Comparison of ENCODE assay signal across 9 mouse cellular contexts in genomic region chr1:93686961-93687320, GRCm38 (mm10). TPM values are rescaled to one million over a fixed set of nuclear protein-coding genes. Genes with fewer than 3 reads are reported as not detected.
DNase-seq lines count a peak whose midpoint lies in the region; ATAC-seq and TF ChIP-seq lines count a peak whose summit lies in the region.
"Had no signal": no experiment of that assay in that cellular context is flagged by ENCODE, and none has a peak within 500 bp of the region (broad histone marks: within the 10 kb centered on the region; RNA-seq: fewer than 3 reads in every experiment).

No protein-coding gene starts in this region.

- DNase-seq in cerebellum, adult 2 months: no peak
- no peak for DNase-seq in cerebellum, adult 9-11 months
- no peak for DNase-seq in ovary, adult 18-20 months (ENCODE audit: low spot score)
- DNase-seq in thymus, postnatal 4 days: no peak

- ATAC-seq in embryonic facial prominence, embryonic 12.5 days (ENCODE audit: insufficient number of reproducible peaks, insufficient read depth, low FRiP score, low TSS enrichment): no peak
- no peak for ATAC-seq in hindbrain, embryonic 15.5 days (ENCODE audit: low FRiP score, low read depth)
- no peak for ATAC-seq in liver, embryonic 15.5 days (ENCODE audit: insufficient read depth)
- ATAC-seq in CD4-positive, CD25-positive, alpha-beta regulatory T cell, adult 4 months: no peak

- 0 out of 2 replicates have a peak, but pooled peaks cover 3% of the 10 kb centered on the region for H3K36me3 ChIP-seq in embryonic facial prominence, embryonic 12.5 days
- H3K36me3 ChIP-seq in hindbrain, embryonic 15.5 days: peaks cover 4% of the 10 kb centered on the region; the same call in 1 of the 2 replicates
- H3K36me3 ChIP-seq in liver, embryonic 15.5 days (replicated peaks): no peaks in the 10 kb centered on the region

- WGBS in cerebellum, adult 2 months: 72% methylated on average over 3 of the region's 3 CpGs
- 60% methylated on average over 3 of the region's 3 CpGs for WGBS in embryonic facial prominence, embryonic 12.5 days
- 31% methylated on average over 3 of the region's 3 CpGs for WGBS in hindbrain, embryonic 15.5 days
- WGBS in liver, embryonic 15.5 days (ENCODE audit: insufficient replicate concordance): 49% methylated on average over 3 of the region's 3 CpGs

- no peaks in the 10 kb centered on the region for H3K27me3 ChIP-seq in cerebellum, adult 2 months (ENCODE audit: control insufficient read depth, insufficient read depth, low read length)
- peaks cover 11% of the 10 kb centered on the region; the same call in 1 of the 2 replicates for H3K27me3 ChIP-seq in embryonic facial prominence, embryonic 12.5 days
- H3K27me3 ChIP-seq in hindbrain, embryonic 15.5 days: no peaks in the 10 kb centered on the region
- peaks cover 58% of the 10 kb centered on the region for H3K27me3 ChIP-seq in liver, embryonic 15.5 days

- peak overlapping the region; percentile 90 for H3K4me2 ChIP-seq in embryonic facial prominence, embryonic 12.5 days (replicated peaks)
- H3K4me2 ChIP-seq in hindbrain, embryonic 15.5 days: peak overlapping the region; percentile 92
- H3K4me2 ChIP-seq in liver, embryonic 15.5 days: peak overlapping the region; percentile 67; the same call in 1 of the 2 replicates

- H3K27ac ChIP-seq in cerebellum, adult 2 months (ENCODE audit: insufficient read depth, low read length): no peak overlapping the region
- no peak overlapping the region for H3K27ac ChIP-seq in embryonic facial prominence, embryonic 12.5 days
- peak overlapping the region; percentile 87 for H3K27ac ChIP-seq in hindbrain, embryonic 15.5 days (replicated peaks)
- H3K27ac ChIP-seq in liver, embryonic 15.5 days (replicated peaks): no peak overlapping the region
- H3K27ac ChIP-seq: liver, embryonic 14.5 days had no signal

- H3K9ac ChIP-seq in embryonic facial prominence, embryonic 12.5 days: no peak overlapping the region
- H3K9ac ChIP-seq in hindbrain, embryonic 15.5 days: peak overlapping the region; percentile 78
- no peak overlapping the region for H3K9ac ChIP-seq in liver, embryonic 15.5 days
- H3K9ac ChIP-seq: liver, embryonic 14.5 days had no signal

- H3K4me1 ChIP-seq in cerebellum, adult 2 months (ENCODE audit: control insufficient read depth, insufficient read depth, low read length): no peaks in the 10 kb centered on the region
- H3K4me1 ChIP-seq in embryonic facial prominence, embryonic 12.5 days: peaks cover 9% of the 10 kb centered on the region; the same call in 1 of the 2 replicates
- H3K4me1 ChIP-seq in hindbrain, embryonic 15.5 days (replicated peaks): peaks cover 34% of the 10 kb centered on the region
- H3K4me1 ChIP-seq in liver, embryonic 15.5 days (replicated peaks): peaks cover 15% of the 10 kb centered on the region

- no peak for TF ChIP-seq POLR2A in cerebellum, adult 2 months (IDR thresholded peaks at IDR 0.05; ENCODE audit: borderline replicate concordance, insufficient read depth, low read length)

- peak overlapping the region; percentile 53 for H3K4me3 ChIP-seq in cerebellum, adult 2 months (replicated peaks; ENCODE audit: insufficient read depth, low read depth, low read length)
- H3K4me3 ChIP-seq in embryonic facial prominence, embryonic 12.5 days: peak overlapping the region; percentile 59
- H3K4me3 ChIP-seq in hindbrain, embryonic 15.5 days: peak overlapping the region; percentile 71
- no peak overlapping the region for H3K4me3 ChIP-seq in liver, embryonic 15.5 days (replicated peaks)

- no peak for TF ChIP-seq CTCF in cerebellum, adult 2 months (IDR thresholded peaks at IDR 0.05; ENCODE audit: borderline replicate concordance, insufficient read depth, low read depth, low read length)

- no peaks in the 10 kb centered on the region for H3K9me3 ChIP-seq in embryonic facial prominence, embryonic 12.5 days
- H3K9me3 ChIP-seq in hindbrain, embryonic 15.5 days: no peaks in the 10 kb centered on the region
- H3K9me3 ChIP-seq in liver, embryonic 15.5 days (replicated peaks): no peaks in the 10 kb centered on the region

RNA-seq across cellular contexts. Expression of gene Bok, which starts 1.5 kb away (rescaled TPM):
- 20.6 and 21.2 TPM in 2 replicates for polyA plus RNA-seq in cerebellum, adult 2 months (2012; rRNA removed)
- polyA plus RNA-seq in embryonic facial prominence, embryonic 12.5 days (2016; fragmentation: Nextera tagmentation; extraction: Ambion mirVana): 34.2 and 38.8 TPM in 2 replicates
- 93.1 and 108 TPM in 2 replicates for polyA plus RNA-seq in hindbrain, embryonic 15.5 days (2015; fragmentation: Nextera tagmentation; extraction: Ambion mirVana)
- 3.7 and 4.9 TPM in 2 replicates for polyA plus RNA-seq in liver, embryonic 15.5 days (2015; fragmentation: Nextera tagmentation; extraction: Ambion mirVana)
- not detected for polyA plus RNA-seq in CD4-positive, CD25-positive, alpha-beta regulatory T cell, adult 4 months (2017; shearing (Covaris generic))

RNA-seq across cellular contexts. Expression of gene Stk25, which starts 28.5 kb away (rescaled TPM):
- 291 and 305 TPM in 2 replicates for polyA plus RNA-seq in cerebellum, adult 2 months (2012; rRNA removed)
- 196 and 197 TPM in 2 replicates for polyA plus RNA-seq in embryonic facial prominence, embryonic 12.5 days (2016; fragmentation: Nextera tagmentation; extraction: Ambion mirVana)
- polyA plus RNA-seq in hindbrain, embryonic 15.5 days (2015; fragmentation: Nextera tagmentation; extraction: Ambion mirVana): 326 and 365 TPM in 2 replicates
- 44.7 and 51.2 TPM in 2 replicates for polyA plus RNA-seq in liver, embryonic 15.5 days (2015; fragmentation: Nextera tagmentation; extraction: Ambion mirVana)
- polyA plus RNA-seq in CD4-positive, CD25-positive, alpha-beta regulatory T cell, adult 4 months (2017; shearing (Covaris generic)): 10 to 100 TPM; 31.2 to 42.6 TPM
